Mouse (Mus musculus) cerebellum, adult 8-10 months (tissue): ENCODE measurements around the gene Pbx3.

Source experiments
- DNase-seq: peaks from one replicate; pipeline ENCODE4 v3.0.0; 2022

Pbx3 gene

GRCm38 (mm10) chr2:34284239-34284638 is 88.7 kb downstream of the Pbx3 start:
- no peak for DNase-seq

DNA sequence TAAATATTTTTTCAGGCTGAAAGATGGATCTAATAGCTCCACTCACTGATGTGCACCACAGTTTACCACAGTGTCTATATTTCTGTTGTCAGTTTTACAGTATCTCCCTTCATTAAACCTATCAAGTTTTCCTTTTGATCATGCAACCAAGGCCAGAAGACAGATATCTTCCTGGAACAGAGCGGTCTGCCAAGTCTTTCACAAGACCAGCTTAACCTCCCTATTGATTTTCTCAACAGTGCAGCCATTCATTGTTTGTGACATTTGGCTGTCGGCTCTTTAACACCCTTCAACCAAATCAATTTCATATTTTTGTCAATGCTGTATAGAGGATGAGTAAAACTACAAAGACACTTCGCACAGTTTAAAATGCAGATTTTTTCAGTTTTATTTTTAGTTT is 91.9 kb downstream of the Pbx3 start:
- no peak for DNase-seq

- DNase-seq, result no peak
Observed at GRCm38 (mm10) chr2:34279726-34280125, 93.2 kb downstream of the Pbx3 start.

DNA sequence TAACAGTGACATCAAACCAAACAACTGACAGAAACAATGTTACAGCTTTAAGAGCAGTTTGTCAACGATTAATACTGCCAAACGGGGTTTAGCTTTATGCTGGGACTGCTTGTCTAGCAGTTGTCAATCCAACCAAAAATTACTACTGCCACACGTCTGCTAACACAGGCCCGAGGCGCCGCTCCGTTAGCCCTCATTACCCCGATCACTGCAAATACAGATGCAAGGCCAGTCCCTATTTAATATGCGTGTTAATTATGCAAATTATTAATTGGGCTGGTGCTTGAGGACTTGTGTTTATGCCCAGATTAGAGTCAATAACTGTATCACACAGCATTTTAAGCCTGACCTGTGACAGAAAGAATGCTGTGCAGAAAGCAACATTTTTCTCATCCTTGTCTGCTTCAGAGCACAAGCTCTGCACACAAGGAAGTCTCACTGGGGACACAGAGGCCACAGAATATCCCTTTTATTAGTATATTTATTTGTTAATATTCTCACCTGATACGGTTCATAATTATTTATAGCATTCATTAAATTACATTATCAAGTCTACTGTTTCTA is 97.2 kb downstream of the Pbx3 start:
- no peak for DNase-seq

DNA sequence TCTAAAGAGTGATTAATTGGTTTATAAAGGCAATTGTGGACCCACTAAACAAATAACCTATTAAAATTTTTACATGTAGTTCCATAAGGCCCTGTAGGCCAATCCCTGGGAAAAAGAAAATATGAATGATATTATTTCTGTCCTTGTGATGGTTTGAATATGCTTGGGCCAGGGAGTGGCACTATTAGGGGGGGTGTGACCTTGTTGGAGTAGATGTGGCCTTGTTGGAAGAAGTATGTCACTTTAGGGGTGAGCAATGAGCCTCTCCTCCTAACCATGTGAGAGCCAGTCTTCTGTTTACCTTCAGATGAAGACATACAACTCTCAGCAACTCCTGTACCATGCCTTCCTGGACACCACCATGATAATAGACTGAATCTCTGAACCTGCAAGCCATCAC is 110.9 kb downstream of the Pbx3 start:
- no peak for DNase-seq

DNA sequence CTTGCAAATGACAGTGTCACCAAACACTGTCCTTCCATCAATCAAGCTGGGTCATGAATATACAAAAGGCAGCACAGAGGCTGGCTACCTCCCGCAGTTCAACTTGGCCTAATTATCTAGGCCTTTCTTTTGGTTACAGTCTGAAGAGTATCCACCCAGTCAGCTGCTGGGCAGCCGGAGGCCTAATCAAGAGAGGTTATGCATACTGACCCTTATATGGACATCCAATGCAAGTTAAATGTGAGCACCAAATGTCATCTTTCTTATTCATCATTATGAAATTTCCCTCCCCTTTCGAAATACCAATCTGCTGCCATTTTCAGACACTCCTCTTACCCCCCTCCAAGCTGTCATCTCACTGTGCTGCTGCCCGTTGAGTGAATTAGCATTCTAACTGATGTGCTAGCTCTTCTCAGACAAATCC is 112.3 kb downstream of the Pbx3 start:
- no peak for DNase-seq

DNA sequence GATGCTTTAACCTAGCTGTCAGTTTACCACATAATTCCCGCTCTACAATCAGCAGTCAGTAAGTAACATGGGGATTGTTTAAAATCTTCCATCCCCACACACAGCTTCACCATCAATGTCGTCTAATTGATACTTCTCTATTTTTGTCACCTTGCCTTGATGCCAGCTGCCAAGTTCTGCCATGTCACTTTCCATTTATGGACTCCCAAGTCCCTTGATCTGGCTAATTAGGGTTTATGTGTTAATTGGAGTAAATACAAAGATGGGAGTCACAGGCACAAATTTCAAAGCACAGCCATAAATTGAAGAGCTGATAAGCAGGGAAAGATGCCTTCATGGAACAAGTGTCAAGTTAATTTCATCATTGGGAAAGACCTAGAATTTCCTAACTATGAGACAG is 114.7 kb downstream of the Pbx3 start:
- no peak for DNase-seq

GRCm38 (mm10) chr2:34257611-34258010 is 115.3 kb downstream of the Pbx3 start:
- no peak for DNase-seq

GRCm38 (mm10) chr2:34256000-34256553 is 116.9 kb downstream of the Pbx3 start:
- DNase-seq, result no peak

GRCm38 (mm10) chr2:34253627-34254026 is 119.3 kb downstream of the Pbx3 start:
- DNase-seq, result no peak

GRCm38 (mm10) chr2:34253111-34253510 is 119.8 kb downstream of the Pbx3 start:
- no peak for DNase-seq

DNA sequence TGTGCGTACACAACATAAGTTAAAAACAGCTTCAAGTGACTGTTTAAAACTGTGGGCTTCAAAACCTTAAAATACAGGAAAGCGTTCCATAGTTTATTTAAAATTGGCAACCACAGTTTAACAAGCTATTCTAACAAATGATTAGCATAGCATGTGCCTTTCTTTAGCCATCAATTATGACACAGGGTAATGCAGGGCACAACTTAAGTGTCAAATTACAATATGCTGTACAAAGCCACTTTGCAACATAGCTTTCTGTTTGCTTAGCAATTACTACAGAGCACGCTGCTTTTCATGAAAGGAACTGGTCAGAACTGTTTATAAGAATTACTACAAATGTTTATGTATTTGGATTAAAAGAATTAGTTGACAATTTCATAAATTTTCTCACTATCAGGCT is 120.7 kb downstream of the Pbx3 start:
- DNase-seq, result no peak

DNA sequence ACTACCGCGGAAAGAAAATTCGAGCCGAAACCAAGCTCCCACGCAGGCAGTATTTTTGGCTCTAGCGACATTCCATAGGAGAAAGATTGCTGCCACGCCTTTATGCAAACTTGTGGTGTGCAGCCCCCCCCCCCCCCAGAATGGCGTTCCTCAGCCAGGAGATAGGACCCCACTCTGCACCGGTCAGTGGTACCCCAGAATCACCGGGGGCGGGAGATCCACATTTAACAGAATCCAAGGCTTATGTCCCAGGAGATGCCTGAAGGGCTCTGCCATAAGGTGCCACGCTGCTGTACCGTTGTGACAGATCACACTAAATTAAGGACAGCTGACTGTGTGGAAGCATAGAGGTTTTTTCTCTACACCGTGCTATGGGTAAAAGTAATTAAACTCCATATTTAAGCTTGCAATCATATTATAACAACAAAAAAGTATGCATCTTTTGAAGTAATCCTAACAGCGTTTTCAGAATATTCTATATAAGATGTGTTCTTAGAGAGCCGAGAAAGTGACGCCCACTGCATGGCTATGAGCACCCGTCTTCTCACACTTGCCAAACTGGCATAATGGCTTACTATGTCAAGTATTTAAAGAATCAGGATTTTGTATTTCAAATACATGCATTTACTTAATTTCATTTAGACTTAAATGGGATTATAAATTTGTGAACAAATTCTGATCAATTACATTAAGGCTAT is 122.8 kb downstream of the Pbx3 start:
- DNase-seq, result no peak

- peak; percentile 32 for DNase-seq
Observed at GRCm38 (mm10) chr2:34249141-34249960, 123.6 kb downstream of the Pbx3 start.

DNA sequence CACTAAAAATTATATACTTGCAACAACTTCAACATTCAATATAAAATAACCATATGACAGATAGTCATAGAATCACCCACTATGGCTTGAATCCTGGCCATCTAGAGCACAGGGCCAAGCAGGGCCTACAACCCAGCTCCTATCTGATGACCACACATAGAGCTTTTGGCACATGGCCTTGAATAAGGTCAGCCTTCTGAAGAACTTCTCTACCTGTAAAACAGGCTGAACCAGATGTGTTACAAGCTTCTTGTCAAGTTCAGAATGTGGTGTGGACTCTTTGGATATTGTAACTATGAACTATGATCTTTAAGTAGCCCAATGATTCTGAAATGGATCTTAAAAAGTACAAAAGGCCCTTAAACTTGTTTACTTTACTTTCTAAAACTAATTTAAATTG is 132.1 kb downstream of the Pbx3 start:
- DNase-seq, result no peak

DNA sequence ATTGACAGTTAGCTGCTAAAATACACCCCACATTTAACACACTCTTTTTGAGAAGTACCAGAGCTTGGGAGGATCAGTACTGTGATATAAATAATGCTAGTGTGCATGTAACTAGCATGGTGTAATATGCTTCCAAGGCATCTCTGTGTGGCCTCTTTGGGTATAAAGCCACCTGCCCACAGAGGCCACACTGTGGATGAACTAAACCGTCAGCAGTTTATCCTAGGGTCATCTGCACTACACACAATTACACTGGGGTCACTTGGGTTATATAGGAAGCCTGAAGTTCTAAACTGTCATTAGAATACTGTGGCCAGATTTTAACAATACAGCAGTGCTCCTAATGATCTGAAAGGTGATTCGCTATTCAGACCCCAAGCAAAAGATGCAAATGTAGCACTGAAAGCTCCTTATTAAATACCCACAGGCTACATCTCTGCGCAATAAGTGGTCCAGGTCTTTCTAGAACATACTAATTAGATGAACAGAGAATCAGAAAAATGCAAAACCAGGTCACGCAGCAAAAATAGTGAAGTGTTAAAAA is 133.6 kb downstream of the Pbx3 start:
- DNase-seq, result no peak

DNA sequence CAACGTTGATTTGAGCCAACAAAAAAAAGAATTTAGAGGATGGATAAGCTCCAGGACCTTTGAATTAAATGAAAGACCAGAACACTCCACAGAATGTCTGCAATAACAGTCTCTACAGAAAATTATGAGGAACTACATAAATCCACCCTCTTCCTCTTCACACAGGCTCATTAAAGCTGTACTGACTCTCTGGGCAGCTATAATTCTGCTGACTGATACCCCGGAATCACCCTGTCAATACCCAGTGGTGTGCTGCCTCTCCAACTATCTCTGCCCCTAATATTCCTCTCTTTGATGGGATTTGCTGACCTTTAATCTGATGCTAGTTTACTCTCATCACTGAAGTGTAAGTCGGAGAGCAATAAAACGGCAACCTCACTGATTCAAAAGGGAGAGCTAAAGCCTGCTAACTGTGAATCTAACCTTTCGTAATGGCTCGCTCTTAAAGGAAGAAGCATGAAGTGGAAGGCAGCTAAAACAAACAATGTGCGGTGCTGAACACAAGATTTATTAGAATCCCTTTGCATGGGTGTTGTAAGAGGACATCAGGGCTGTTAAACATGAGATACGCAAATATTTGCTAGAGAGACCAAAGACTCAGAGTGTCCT is 137.4 kb downstream of the Pbx3 start:
- DNase-seq, result no peak

- DNase-seq, result no peak
Observed at GRCm38 (mm10) chr2:34234274-34234673, 138.7 kb downstream of the Pbx3 start.

DNA sequence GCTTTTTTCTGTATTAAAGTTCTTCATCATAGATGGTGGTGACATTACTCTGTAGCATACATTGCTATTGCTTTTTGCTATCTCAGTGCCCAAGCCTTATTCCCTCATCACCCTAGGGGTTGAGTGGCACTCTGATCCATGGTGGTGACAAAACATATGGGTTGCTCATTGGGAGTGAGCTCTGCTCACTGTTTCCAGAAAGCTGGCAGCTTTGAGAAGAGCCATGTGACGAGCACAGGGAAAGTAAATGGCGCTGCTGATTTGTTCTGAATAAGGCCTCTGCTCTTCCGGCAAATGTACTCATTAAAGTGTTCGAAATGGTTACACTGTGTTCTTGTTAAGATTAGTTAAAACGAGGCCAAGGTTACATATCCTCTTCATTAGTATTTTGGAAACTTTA is 139.7 kb downstream of the Pbx3 start:
- no peak for DNase-seq

DNA sequence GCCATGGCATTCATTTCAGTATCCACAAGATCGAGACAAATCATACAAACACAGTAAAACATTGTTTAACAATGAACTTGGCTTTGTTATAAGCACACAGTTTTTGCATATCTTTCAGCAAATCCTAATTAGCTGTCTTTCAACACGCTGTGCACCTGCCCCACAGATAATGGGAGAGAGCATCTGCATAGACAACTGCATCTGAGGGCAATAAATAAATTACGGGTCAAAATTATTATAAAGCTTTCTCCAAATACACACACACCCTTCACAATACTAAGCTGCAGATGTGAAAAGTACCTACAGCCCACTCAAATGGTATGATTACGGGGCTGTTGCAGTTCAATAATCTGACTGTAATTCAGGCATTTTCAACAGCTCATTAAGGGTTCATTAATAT is 145.3 kb downstream of the Pbx3 start:
- no peak for DNase-seq

- no peak for DNase-seq
Observed at GRCm38 (mm10) chr2:34225470-34225869, 147.5 kb downstream of the Pbx3 start.

DNA sequence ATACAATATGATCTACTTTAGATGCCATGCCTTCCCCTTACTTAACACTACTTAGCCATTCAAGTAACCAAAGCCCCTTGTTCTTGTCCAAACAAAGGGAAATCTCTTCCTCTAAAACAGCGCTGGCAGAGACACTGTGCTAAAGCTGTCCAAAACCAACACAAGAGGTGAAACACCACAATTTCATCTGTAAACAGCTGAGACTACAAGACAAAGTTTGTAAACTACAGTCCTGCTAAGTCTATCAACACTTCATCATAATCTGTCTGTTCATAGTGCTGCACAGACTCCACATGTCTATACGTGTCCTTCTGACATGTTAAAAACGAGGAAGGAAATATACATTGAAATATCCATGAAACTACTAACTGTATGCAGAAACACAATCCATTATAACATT is 151.5 kb downstream of the Pbx3 start:
- no peak for DNase-seq

DNA sequence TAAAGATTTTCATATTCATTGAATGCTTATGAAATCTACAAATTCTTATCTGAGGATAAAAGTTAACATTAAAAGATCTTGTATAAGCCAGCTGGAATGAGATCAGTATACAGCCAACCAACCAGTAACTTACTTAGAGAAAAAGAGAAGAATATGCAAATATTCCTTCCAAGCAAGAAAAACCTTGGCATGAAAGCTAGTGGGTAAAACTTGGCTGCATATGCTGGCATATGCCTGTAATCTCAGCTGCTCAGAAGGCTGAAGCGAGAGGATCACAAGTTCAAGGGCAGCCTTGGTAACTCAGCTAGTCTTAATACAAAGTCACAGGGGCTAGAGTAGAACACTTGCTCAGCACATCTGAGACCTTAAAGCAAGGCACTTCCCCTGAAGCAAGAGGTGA is 153.8 kb downstream of the Pbx3 start:
- DNase-seq, result no peak
